Mouse (Mus musculus) thymus, postnatal 4 days (tissue): ENCODE measurements around the gene H3f3a.
A peak's percentile ranks its signal among the peaks of the same experiment; 100 is the strongest.

Experiments used
- DNase-seq: peaks from one replicate; pipeline ENCODE4 v3.0.0; 2021

Gene H3f3a

DNA sequence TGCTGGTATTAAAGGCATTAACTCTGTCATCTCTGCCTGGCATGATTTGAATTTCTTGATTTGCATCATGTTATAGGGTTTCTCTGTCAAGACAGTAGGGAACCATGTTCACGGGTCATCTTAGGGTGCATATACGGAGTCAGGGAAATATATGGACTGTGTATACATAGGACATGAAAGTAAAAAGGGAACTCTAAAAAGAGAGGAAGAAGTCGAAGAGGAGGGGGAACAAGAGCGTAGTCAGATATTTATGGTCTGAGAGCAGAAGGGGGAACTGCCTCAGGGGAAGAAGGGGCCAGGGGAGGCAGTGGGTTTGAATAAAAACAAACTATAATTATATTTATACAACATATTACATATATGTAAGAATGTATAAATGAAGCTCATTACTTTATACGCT is 8.5 kb upstream of the H3f3a start:
- no peak for DNase-seq

DNA sequence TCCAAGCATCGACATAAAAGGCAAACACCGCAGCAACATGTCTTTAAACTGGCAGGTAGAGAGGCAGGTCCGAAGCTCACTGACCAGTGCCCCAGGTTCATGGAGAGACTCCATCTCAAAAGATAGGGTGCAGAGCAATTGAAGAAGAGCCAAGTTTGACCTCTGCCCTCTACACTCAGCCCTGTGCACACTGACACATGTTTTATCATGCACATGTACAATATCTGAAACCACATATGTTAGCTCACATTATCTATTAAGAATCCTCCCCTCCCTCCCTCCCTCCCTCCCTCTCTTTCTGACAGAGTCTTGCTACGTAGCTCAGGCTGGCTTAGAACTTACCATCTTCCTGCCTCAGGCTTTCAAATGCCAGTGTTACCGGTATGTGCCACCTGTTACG is 7.4 kb upstream of the H3f3a start:
- no peak for DNase-seq

- no peak for DNase-seq
These were observed 4.3 kb upstream of the H3f3a start for GRCm38 (mm10) chr1:180818000-180818399.

GRCm38 (mm10) chr1:180815371-180816024 is 1.8 kb upstream of the H3f3a start:
- DNase-seq, result no peak

- DNase-seq, result peak; percentile 97
These were observed 296 bp downstream of the H3f3a start for GRCm38 (mm10) chr1:180813409-180813884.

DNA sequence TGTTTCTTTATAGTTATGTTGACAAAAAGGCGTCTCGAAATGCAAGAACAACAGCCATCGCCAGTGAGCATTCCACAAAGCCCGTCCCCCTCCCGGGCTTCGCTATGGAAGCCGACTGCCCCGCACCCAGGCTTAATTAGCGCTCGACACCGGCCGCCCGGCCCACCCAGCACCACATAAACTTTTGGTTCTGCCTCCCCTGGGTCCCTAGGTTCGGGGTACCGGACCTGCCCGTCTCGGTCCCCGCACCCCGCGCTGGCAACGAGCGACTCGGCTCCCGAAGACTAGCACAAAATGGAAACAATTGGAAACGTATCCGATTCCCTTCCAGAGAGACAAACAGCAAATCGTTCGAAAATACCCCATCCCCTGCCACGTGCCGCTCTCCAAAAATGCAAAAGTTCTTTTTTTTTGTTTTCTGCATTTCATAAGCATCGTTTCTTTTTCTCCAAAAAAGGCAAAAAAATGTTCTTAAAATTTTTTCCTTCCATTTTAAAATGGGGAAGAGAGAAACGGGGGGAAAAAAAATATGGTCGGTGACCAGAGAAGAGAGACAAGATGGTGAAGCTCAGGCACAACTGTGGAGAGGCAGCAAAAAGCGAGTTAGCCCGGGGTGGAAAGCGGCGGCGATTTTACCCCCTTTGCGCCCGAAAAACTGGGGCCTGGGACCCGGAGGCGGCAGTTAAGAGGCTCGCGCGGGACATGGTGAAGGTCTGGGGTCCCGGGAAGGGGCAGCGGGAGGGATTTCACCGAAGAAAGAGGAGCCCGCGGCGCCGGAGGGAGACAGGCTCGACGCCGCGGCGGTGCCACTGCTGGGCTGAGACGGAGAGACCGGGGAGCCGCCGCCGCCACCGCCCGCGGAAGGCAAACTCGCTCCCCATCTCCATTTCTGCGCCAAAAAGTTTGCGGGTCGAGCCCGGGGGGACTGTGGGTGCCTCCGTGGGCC is 1.0 kb downstream of the H3f3a start:
- peak; percentile 69 for DNase-seq

GRCm38 (mm10) chr1:180811596-180812462 is 1.9 kb downstream of the H3f3a start:
- no peak for DNase-seq

- no peak for DNase-seq
These were observed 2.8 kb downstream of the H3f3a start for GRCm38 (mm10) chr1:180810976-180811375.

GRCm38 (mm10) chr1:180808831-180809230 is 4.9 kb downstream of the H3f3a start:
- DNase-seq, result no peak

GRCm38 (mm10) chr1:180803881-180804280 is 9.9 kb downstream of the H3f3a start:
- no peak for DNase-seq

DNA sequence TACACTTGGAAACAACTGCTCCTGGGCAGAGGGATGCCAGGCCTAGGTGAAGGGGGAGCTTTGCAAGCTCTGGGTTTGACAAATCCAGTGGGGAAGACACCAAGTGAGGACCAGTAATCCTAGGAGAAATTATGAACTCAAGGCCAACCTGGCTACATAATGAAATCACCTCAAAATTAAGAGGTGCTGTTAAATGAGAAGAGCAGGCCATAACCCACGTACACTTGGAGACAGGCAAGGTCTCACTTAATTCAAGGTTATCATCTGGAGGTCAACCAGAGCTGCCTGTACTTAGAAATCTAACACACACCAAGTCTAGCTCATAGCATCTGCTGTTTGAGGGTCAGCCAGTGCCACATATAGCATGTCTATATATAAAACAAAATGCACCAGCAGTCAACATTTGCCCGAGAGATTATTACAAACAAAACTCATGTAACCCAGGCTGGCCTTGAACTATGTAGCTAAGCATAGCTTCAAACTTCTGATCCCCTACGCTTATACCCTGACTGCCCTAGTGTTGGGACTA is 12.2 kb downstream of the H3f3a start:
- no peak for DNase-seq

- DNase-seq, result no peak
These were observed 12.9 kb downstream of the H3f3a start for GRCm38 (mm10) chr1:180800814-180801213.

GRCm38 (mm10) chr1:180800022-180800421 is 13.7 kb downstream of the H3f3a start:
- DNase-seq, result no peak

DNA sequence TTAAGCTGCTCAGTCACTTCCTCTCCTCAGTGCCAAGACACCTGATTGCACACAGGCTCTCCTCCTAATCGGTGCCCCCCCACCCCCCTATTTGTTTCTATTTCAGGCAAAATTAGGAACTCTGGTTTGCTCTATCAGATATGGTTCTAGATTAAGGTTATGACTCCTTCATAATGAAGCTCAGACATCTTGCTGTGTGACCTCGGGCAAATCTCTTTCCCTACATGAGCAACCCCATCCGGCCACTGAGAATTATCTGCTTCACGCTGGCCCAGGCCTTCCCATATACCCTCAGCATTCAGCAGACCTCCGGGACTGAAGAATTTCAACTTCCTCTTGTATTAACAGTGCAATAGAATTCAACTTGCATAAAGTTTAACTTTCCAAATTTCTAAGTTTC is 14.5 kb downstream of the H3f3a start:
- DNase-seq, result no peak

- DNase-seq, result no peak
These were observed 15.1 kb downstream of the H3f3a start for GRCm38 (mm10) chr1:180798660-180799059.

- DNase-seq, result no peak
These were observed 19.6 kb downstream of the H3f3a start for GRCm38 (mm10) chr1:180794170-180794569.

- DNase-seq, result peak; percentile 45
These were observed 20.2 kb downstream of the H3f3a start for GRCm38 (mm10) chr1:180793445-180794117.

DNA sequence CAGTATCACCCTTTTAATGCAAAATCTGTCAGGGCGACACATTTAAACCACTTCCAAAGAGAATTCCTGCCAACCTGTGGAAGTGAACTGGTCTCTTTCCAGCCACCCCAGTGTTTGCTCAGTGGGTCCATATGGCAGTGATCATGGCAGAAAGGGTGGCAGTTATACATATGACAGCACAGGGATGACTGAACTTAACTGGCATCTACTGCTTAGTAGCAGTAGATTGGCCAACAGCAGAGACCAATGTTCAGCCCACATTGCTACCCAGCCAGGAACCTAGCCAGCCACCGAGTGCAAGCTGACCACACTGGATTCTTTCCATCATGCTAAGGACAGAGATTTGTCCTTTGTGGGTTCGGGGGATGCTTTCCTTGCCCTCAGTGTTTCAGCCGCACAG is 20.9 kb downstream of the H3f3a start:
- DNase-seq, result no peak

GRCm38 (mm10) chr1:180791821-180792480 is 21.8 kb downstream of the H3f3a start:
- no peak for DNase-seq

DNA sequence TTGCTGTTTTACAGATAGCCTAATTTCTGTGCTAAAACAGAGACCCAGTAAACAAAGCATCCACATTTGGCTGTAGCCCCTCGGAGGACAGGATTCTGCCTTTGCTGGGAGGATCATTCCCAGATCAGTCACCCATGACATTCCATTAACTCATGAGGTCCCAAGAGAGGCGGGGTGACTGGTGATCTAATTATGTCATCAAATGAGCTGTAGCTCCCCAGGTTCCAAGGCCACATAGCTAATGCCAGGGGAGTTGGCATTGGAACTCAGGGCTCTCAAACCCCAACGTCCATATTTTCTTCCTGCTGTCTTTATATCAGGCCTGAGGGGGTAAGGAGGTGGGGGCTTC is 30.2 kb downstream of the H3f3a start:
- no peak for DNase-seq

- no peak for DNase-seq
These were observed 30.7 kb downstream of the H3f3a start for GRCm38 (mm10) chr1:180782906-180783579.
